In the genomic region with DNA sequence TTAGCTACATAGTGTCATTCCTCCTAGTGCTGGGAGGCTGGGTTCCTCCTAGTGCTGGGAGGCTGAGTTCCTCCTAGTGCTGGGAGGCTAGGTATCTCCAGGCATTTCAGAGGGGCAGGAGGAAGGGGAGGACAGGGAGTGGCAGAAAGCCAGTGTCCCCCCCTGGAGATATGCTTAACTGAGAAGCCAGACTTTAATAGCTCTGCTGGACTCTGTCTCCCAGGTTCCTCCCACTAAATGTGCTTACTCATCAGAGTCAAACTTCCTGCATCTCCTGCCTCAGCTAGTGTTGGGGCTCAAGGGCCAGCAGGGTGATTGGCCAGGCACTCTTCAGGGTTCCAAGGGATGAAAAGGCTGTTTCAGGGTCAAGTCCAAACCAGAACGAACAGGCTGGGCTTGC, we compare ENCODE assay signal across 11 mouse cellular contexts. TPM values are rescaled to one million over a fixed set of nuclear protein-coding genes. Genes with fewer than 3 reads are reported as not detected.
DNase-seq lines count a peak whose midpoint lies in the region; ATAC-seq and TF ChIP-seq lines count a peak whose summit lies in the region.
"Had no signal": no experiment of that assay in that cellular context is flagged by ENCODE, and none has a peak within 500 bp of the region (broad histone marks: within the 10 kb centered on the region; RNA-seq: fewer than 3 reads in every experiment).

No protein-coding gene starts in this region.

- 0 out of 2 replicates have a peak, but pooled peaks have one; percentile 39 for ATAC-seq in erythroid progenitor cell, adult 5-6 weeks (replicated peaks; ENCODE audit: low FRiP score, poor library complexity, severe bottlenecking)
- ATAC-seq in midbrain, postnatal 0 days (ENCODE audit: low FRiP score) = no peak

- H3K27ac ChIP-seq in gastrocnemius, adult 2 months = peak overlapping the region; percentile 83
- no peak overlapping the region for H3K27ac ChIP-seq in midbrain, postnatal 0 days (ENCODE audit: low read depth, low read length)
- no peak overlapping the region for H3K27ac ChIP-seq in limb, embryonic 10.5 days

- H3K4me3 ChIP-seq in gastrocnemius, adult 2 months = no peak overlapping the region
- H3K4me3 ChIP-seq in midbrain, postnatal 0 days (ENCODE audit: low read depth, low read length) = no peak overlapping the region
- no peak overlapping the region for H3K4me3 ChIP-seq in limb, embryonic 10.5 days

- no peaks in the 10 kb centered on the region; the same call in 1 of the 2 replicates for H3K9me3 ChIP-seq in midbrain, postnatal 0 days (ENCODE audit: low read length)
- H3K9me3 ChIP-seq in limb, embryonic 10.5 days (replicated peaks) = no peaks in the 10 kb centered on the region

- DNase-seq in gastrocnemius, adult 2 months = no peak
- DNase-seq in gastrocnemius, postnatal 36 days = no peak
- peak; percentile 47 for DNase-seq in 3T3-L1 (ENCODE audit: low read depth, low spot score)
- DNase-seq in kidney, postnatal 14 days = peak; percentile 58
- DNase-seq in cerebellum, postnatal 36 days = no peak
- DNase-seq in midbrain, postnatal 0 days (ENCODE audit: low spot score) = no peak
- DNase-seq in limb, embryonic 10.5 days (ENCODE audit: low spot score) = no peak
- DNase-seq: cerebellum, adult 8-10 months; gastrocnemius, postnatal 25 days; retina, postnatal 1 day had no signal

- H3K36me3 ChIP-seq in midbrain, postnatal 0 days (ENCODE audit: insufficient read depth, low read length) = no peaks in the 10 kb centered on the region
- no peaks in the 10 kb centered on the region for H3K36me3 ChIP-seq in limb, embryonic 10.5 days

- intact Hi-C loops in gastrocnemius, adult 2 months (cut with DNase I) = no loop called here
- intact Hi-C loops in gastrocnemius, postnatal 36 days (cut with DNase I) = no loop called here

- no peaks in the 10 kb centered on the region for H3K27me3 ChIP-seq in midbrain, postnatal 0 days (ENCODE audit: insufficient read depth, low read length)
- 0 out of 2 replicates have a peak, but pooled peaks cover 5% of the 10 kb centered on the region for H3K27me3 ChIP-seq in limb, embryonic 10.5 days (ENCODE audit: low read depth, poor library complexity, severe bottlenecking)

- H3K9ac ChIP-seq in midbrain, postnatal 0 days (replicated peaks; ENCODE audit: low read length, poor library complexity, severe bottlenecking) = no peak overlapping the region

- no peak overlapping the region for H3K4me2 ChIP-seq in midbrain, postnatal 0 days (ENCODE audit: low read depth, low read length, poor library complexity, severe bottlenecking)

- no peaks in the 10 kb centered on the region; the same call in 1 of the 2 replicates for H3K4me1 ChIP-seq in midbrain, postnatal 0 days (ENCODE audit: insufficient read depth, low read length)
- H3K4me1 ChIP-seq in limb, embryonic 10.5 days = peaks cover 31% of the 10 kb centered on the region

- no peak for TF ChIP-seq CTCF in gastrocnemius, adult 2 months (IDR thresholded peaks at IDR 0.05)
- TF ChIP-seq CTCF in midbrain, postnatal 0 days (IDR thresholded peaks at IDR 0.05) = no peak

- 63% methylated on average over 1 of the region's 1 CpGs for WGBS in midbrain, postnatal 0 days
- WGBS in limb, embryonic 10.5 days = 78% methylated on average over 1 of the region's 1 CpGs

RNA-seq across cellular contexts. Expression of gene Cfap45, which starts 5.2 kb away (rescaled TPM):
- not detected for total RNA-seq in gastrocnemius, adult 2 months (2021)
- under 1 TPM in 1 of 2 experiments, not detected in 1; 0.33 TPM for total RNA-seq in gastrocnemius, postnatal 36 days (2021)
- not detected in 2 replicates for total RNA-seq in erythroid progenitor cell, adult 5-6 weeks (2015; ENCODE audit: low replicate concordance)
- not detected in 2 replicates for total RNA-seq in erythroid progenitor cell, adult 5-6 weeks (2017; ENCODE audit: low replicate concordance)
- total RNA-seq in midbrain, postnatal 0 days (2014; rRNA removed) = 3.1 and 6.3 TPM in 2 replicates
- polyA plus RNA-seq in midbrain, postnatal 0 days (2015; fragmentation: Nextera tagmentation; extraction: Ambion mirVana) = 3.9 and 5.4 TPM in 2 replicates
- 0.67 and 1.0 TPM in 2 replicates for polyA plus RNA-seq in limb, embryonic 10.5 days (2016; fragmentation: Nextera tagmentation; extraction: Ambion mirVana)
- total RNA-seq: gastrocnemius, postnatal 25 days had no signal

RNA-seq across cellular contexts. Expression of gene Tagln2, which starts 15.5 kb away (rescaled TPM):
- total RNA-seq in gastrocnemius, adult 2 months (2021) = 10 to 100 TPM; 16.4 to 23.4 TPM
- 10 to 100 TPM; 20.4 to 23.5 TPM for total RNA-seq in gastrocnemius, postnatal 36 days (2021)
- total RNA-seq in erythroid progenitor cell, adult 5-6 weeks (2015; ENCODE audit: low replicate concordance) = 95.6 and 112 TPM in 2 replicates
- 21.1 and 56.0 TPM in 2 replicates for total RNA-seq in erythroid progenitor cell, adult 5-6 weeks (2017; ENCODE audit: low replicate concordance)
- total RNA-seq in midbrain, postnatal 0 days (2014; rRNA removed) = 36.3 and 41.6 TPM in 2 replicates
- 36.7 and 41.8 TPM in 2 replicates for polyA plus RNA-seq in midbrain, postnatal 0 days (2015; fragmentation: Nextera tagmentation; extraction: Ambion mirVana)
- 77.0 and 84.6 TPM in 2 replicates for polyA plus RNA-seq in limb, embryonic 10.5 days (2016; fragmentation: Nextera tagmentation; extraction: Ambion mirVana)

RNA-seq across cellular contexts. Expression of gene Igsf9, which starts 33.8 kb away (rescaled TPM):
- under 1 TPM in 1 of 2 experiments, not detected in 1; 0.67 TPM for total RNA-seq in gastrocnemius, adult 2 months (2021)
- total RNA-seq in gastrocnemius, postnatal 36 days (2021) = under 1 TPM; 0.36 to 0.59 TPM
- total RNA-seq in erythroid progenitor cell, adult 5-6 weeks (2015; ENCODE audit: low replicate concordance) = not detected in 2 replicates
- 2.4 TPM in 1 of 2 replicates, not detected in the other for total RNA-seq in erythroid progenitor cell, adult 5-6 weeks (2017; ENCODE audit: low replicate concordance)
- 40.6 and 53.9 TPM in 2 replicates for total RNA-seq in midbrain, postnatal 0 days (2014; rRNA removed)
- polyA plus RNA-seq in midbrain, postnatal 0 days (2015; fragmentation: Nextera tagmentation; extraction: Ambion mirVana) = 25.0 and 29.0 TPM in 2 replicates
- 79.5 and 85.8 TPM in 2 replicates for polyA plus RNA-seq in limb, embryonic 10.5 days (2016; fragmentation: Nextera tagmentation; extraction: Ambion mirVana)

RNA-seq across cellular contexts. Expression of gene Slamf9, which starts 40.2 kb away (rescaled TPM):
- total RNA-seq in gastrocnemius, adult 2 months (2021) = under 1 TPM in 1 of 2 experiments, not detected in 1; 0.22 TPM
- under 1 TPM; 0.20 to 0.33 TPM for total RNA-seq in gastrocnemius, postnatal 36 days (2021)
- 1.1 TPM in 1 of 2 replicates, not detected in the other for total RNA-seq in erythroid progenitor cell, adult 5-6 weeks (2015; ENCODE audit: low replicate concordance)
- total RNA-seq in erythroid progenitor cell, adult 5-6 weeks (2017; ENCODE audit: low replicate concordance) = 0.90 and 2.7 TPM in 2 replicates
- total RNA-seq in midbrain, postnatal 0 days (2014; rRNA removed) = 0.19 and 0.38 TPM in 2 replicates
- polyA plus RNA-seq in midbrain, postnatal 0 days (2015; fragmentation: Nextera tagmentation; extraction: Ambion mirVana) = 0.20 and 0.29 TPM in 2 replicates
- polyA plus RNA-seq in limb, embryonic 10.5 days (2016; fragmentation: Nextera tagmentation; extraction: Ambion mirVana) = 0.18 TPM in 1 of 2 replicates, not detected in the other

RNA-seq across cellular contexts. Expression of gene Vsig8, which starts 40.3 kb away (rescaled TPM):
- total RNA-seq in gastrocnemius, adult 2 months (2021) = not detected
- not detected for total RNA-seq in gastrocnemius, postnatal 36 days (2021)
- total RNA-seq in erythroid progenitor cell, adult 5-6 weeks (2015; ENCODE audit: low replicate concordance) = not detected in 2 replicates
- not detected in 2 replicates for total RNA-seq in erythroid progenitor cell, adult 5-6 weeks (2017; ENCODE audit: low replicate concordance)
- total RNA-seq in midbrain, postnatal 0 days (2014; rRNA removed) = 0.11 and 2.3 TPM in 2 replicates
- 1.3 and 2.5 TPM in 2 replicates for polyA plus RNA-seq in midbrain, postnatal 0 days (2015; fragmentation: Nextera tagmentation; extraction: Ambion mirVana)
- polyA plus RNA-seq in limb, embryonic 10.5 days (2016; fragmentation: Nextera tagmentation; extraction: Ambion mirVana) = 0.13 TPM in 1 of 2 replicates, not detected in the other
- total RNA-seq: gastrocnemius, postnatal 25 days had no signal

Comparison
In these comparisons a context has a peak if more than half of its experiments do, and no peak if none do; other contexts are left out.
1. DNase-seq: peak in 3T3-L1 (single experiment) and kidney, postnatal 14 days (single experiment); none in gastrocnemius, adult 2 months (single experiment), gastrocnemius, postnatal 36 days (0 of 2), cerebellum, postnatal 36 days (0 of 2), midbrain, postnatal 0 days (single experiment) and limb, embryonic 10.5 days (single experiment).
2. RNA of gene Igsf9, which starts 33.8 kb away (total RNA-seq): 40.6 to 53.9 TPM in midbrain, postnatal 0 days; 0.67 TPM in gastrocnemius, adult 2 months, 0.36 to 0.59 TPM in gastrocnemius, postnatal 36 days and 2.4 TPM in erythroid progenitor cell, adult 5-6 weeks; every median in the first group is over 10 times any median in the second.